ENCODE assay signal across 11 mouse cellular contexts in the genomic region with DNA sequence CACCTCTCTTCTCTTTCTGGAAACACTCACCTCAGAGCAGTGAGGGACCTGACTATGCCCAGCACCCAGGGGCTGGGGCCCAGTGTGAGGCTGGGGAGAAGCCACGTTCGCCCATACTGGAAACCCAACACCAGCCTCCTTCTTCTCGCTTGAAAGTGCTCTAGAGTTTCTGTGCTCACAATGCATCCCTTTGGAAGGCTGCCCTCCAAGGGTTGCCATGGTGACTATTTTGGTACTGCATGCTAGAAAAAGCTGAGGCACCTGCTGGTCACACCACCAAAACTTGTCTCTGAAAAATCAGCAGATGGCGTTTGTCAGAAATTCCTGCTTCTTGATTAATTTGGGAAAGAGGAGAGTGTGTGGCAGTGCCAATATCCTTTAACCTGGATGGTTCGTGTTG.
DNase-seq lines count a peak whose midpoint lies in the region; ATAC-seq and TF ChIP-seq lines count a peak whose summit lies in the region.
"Had no signal": no experiment of that assay in that cellular context is flagged by ENCODE, and none has a peak within 500 bp of the region (broad histone marks: within the 10 kb centered on the region; RNA-seq: fewer than 3 reads in every experiment).

No protein-coding gene starts in this region.

- peak overlapping the region; percentile 52 for H3K27ac ChIP-seq in left cerebral cortex, adult 2 months
- H3K27ac ChIP-seq in heart, embryonic 11.5 days (ENCODE audit: low read depth, low read length): no peak overlapping the region
- no peak overlapping the region for H3K27ac ChIP-seq in kidney, embryonic 16.5 days (ENCODE audit: low read length)
- H3K27ac ChIP-seq: limb, embryonic 15.5 days; stomach, postnatal 0 days had no signal

- intact Hi-C loops in left cerebral cortex, adult 2 months (cut with DNase I): loop anchor here (5.0 to 10.0 kb wide), 2 partner anchors 174 to 214 kb away; no protein-coding TSS in a partner anchor

- H3K4me3 ChIP-seq in left cerebral cortex, adult 2 months: no peak overlapping the region
- no peak overlapping the region for H3K4me3 ChIP-seq in heart, embryonic 11.5 days (ENCODE audit: low read depth, low read length)
- no peak overlapping the region for H3K4me3 ChIP-seq in kidney, embryonic 16.5 days (ENCODE audit: low read length)
- H3K4me3 ChIP-seq: heart, embryonic 12.5 days; limb, embryonic 15.5 days had no signal

- no peak overlapping the region for H3K9ac ChIP-seq in heart, embryonic 11.5 days (ENCODE audit: low read depth, low read length)
- H3K9ac ChIP-seq in kidney, embryonic 16.5 days (replicated peaks; ENCODE audit: low read length): no peak overlapping the region
- H3K9ac ChIP-seq: heart, embryonic 12.5 days; limb, embryonic 15.5 days had no signal

- 69% methylated on average over 5 of the region's 5 CpGs for WGBS in heart, embryonic 11.5 days (ENCODE audit: insufficient replicate concordance)
- 39% methylated on average over 5 of the region's 5 CpGs for WGBS in kidney, embryonic 16.5 days

- peaks cover 7% of the 10 kb centered on the region; the same call in 1 of the 2 replicates for H3K4me1 ChIP-seq in heart, embryonic 11.5 days (ENCODE audit: control insufficient read depth, insufficient read depth, low read length)
- peaks cover 8% of the 10 kb centered on the region for H3K4me1 ChIP-seq in kidney, embryonic 16.5 days (ENCODE audit: insufficient read depth, low read length)

- H3K27me3 ChIP-seq in heart, embryonic 11.5 days (ENCODE audit: control insufficient read depth, insufficient read depth, low read length): no peaks in the 10 kb centered on the region
- H3K27me3 ChIP-seq in kidney, embryonic 16.5 days (ENCODE audit: insufficient read depth, low read length): no peaks in the 10 kb centered on the region
- H3K27me3 ChIP-seq: limb, embryonic 15.5 days had no signal

- peak; percentile 83 for ATAC-seq in frontal cortex, adult (ENCODE audit: low TSS enrichment)
- no peak for ATAC-seq in heart, embryonic 11.5 days (replicated peaks; ENCODE audit: insufficient number of reproducible peaks, low FRiP score, low TSS enrichment)
- ATAC-seq in kidney, embryonic 16.5 days (ENCODE audit: low FRiP score, low TSS enrichment): no peak

- no peak overlapping the region for H3K4me2 ChIP-seq in heart, embryonic 11.5 days
- no peak overlapping the region for H3K4me2 ChIP-seq in kidney, embryonic 16.5 days (replicated peaks; ENCODE audit: low read depth, low read length)
- H3K4me2 ChIP-seq: limb, embryonic 15.5 days had no signal

- peak; percentile 14 for DNase-seq in NIH3T3 (ENCODE audit: low read depth)
- peak; percentile 78 for DNase-seq in brain, embryonic 18.5 days (ENCODE audit: low read depth, low spot score)
- peak; percentile 79 to 83 for DNase-seq in left cerebral cortex, adult 2 months (ENCODE audit: extremely low spot score in 1 of 2, low spot score in 2 of 2)
- DNase-seq in kidney, postnatal 4 days: no peak
- no peak for DNase-seq in embryo, embryonic 10 days (ENCODE audit: low spot score)

- no peaks in the 10 kb centered on the region for H3K9me3 ChIP-seq in heart, embryonic 11.5 days (replicated peaks; ENCODE audit: control insufficient read depth, low read length)
- H3K9me3 ChIP-seq in kidney, embryonic 16.5 days (ENCODE audit: low read length): no peaks in the 10 kb centered on the region
- H3K9me3 ChIP-seq: heart, embryonic 12.5 days; limb, embryonic 15.5 days had no signal

- no peaks in the 10 kb centered on the region for H3K36me3 ChIP-seq in heart, embryonic 11.5 days (ENCODE audit: control insufficient read depth, insufficient read depth, low read length)
- H3K36me3 ChIP-seq in kidney, embryonic 16.5 days (ENCODE audit: insufficient read depth, low read length): no peaks in the 10 kb centered on the region
- H3K36me3 ChIP-seq: heart, embryonic 12.5 days; limb, embryonic 15.5 days had no signal

- TF ChIP-seq CTCF in left cerebral cortex, adult 2 months (IDR thresholded peaks at IDR 0.05): peak; percentile 9; the same call in 1 of the 2 replicates

Comparison
In these comparisons a context has a peak if more than half of its experiments do, and no peak if none do; other contexts are left out.
1. DNase-seq: peak in NIH3T3 (single experiment), brain, embryonic 18.5 days (single experiment) and left cerebral cortex, adult 2 months (2 of 2); none in kidney, postnatal 4 days (0 of 2) and embryo, embryonic 10 days (single experiment).